8 mouse cellular contexts compared by ENCODE assay signal in the genomic region with DNA sequence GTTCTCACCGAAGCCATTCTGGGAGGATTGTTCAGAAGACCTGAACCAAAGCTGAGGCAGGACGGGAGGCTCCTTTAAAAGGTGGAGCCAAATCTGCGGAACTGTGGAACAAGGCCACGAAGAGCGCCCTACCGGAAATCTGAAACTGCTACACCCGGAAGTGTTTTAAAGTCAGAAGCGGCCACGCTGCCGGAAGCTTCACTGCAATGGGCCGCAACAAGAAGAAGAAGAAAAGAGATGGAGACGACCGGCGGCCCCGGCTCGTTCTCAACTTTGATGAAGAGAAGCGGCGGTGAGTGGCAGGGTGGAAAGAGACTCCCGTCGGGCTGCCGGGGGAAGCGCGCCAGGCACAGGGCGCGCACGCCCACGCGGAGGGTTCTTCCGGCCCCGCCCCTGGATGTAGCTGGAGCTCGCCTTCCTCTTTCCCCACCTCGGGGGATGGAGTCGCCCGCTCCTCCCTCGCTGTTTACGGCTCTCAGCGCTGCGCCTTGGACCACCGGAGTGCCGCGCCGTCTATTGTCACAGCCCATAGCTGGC. TPM values are rescaled to one million over a fixed set of nuclear protein-coding genes. Genes with fewer than 3 reads are reported as not detected.
DNase-seq lines count a peak whose midpoint lies in the region; ATAC-seq lines count a peak whose summit lies in the region.

Gene Nol12, plus strand, starts transcription at position 150 of the 537 bp plus-strand sequence.

- no peaks in the 10 kb centered on the region for H3K27me3 ChIP-seq in hindbrain, embryonic 15.5 days

- H3K9me3 ChIP-seq in hindbrain, embryonic 15.5 days: no peaks in the 10 kb centered on the region

- DNase-seq in T-cell, adult 2 months (ENCODE audit: low spot score): peak; percentile 85
- DNase-seq in cerebellum, postnatal 25 days: peak; percentile 88
- DNase-seq in frontal cortex, postnatal 36 days (ENCODE audit: low spot score in 2 of 2): peak; percentile 85 to 94
- peak; percentile 85 for DNase-seq in left cerebral cortex, adult 11 months (ENCODE audit: low spot score)
- DNase-seq in right cerebral cortex, adult 18-20 months: peak; percentile 88
- peak; percentile 72 for DNase-seq in urinary bladder, postnatal 25 days (ENCODE audit: low spot score)

- ATAC-seq in hindbrain, embryonic 15.5 days (ENCODE audit: low FRiP score, low read depth): peak; percentile 90

- peaks cover 18% of the 10 kb centered on the region for H3K36me3 ChIP-seq in hindbrain, embryonic 15.5 days
- H3K36me3 ChIP-seq in macrophage (ENCODE audit: inconsistent target): peaks cover 28% of the 10 kb centered on the region; the same call in 1 of the 2 replicates

- H3K4me2 ChIP-seq in hindbrain, embryonic 15.5 days: peak within 1 kb of the TSS; percentile 62

- H3K9ac ChIP-seq in hindbrain, embryonic 15.5 days: peak within 1 kb of the TSS; percentile 68

- peak within 1 kb of the TSS; percentile 76 for H3K4me3 ChIP-seq in hindbrain, embryonic 15.5 days
- peak within 1 kb of the TSS; percentile 85 for H3K4me3 ChIP-seq in macrophage (ENCODE audit: inconsistent target)

- WGBS in hindbrain, embryonic 15.5 days: under 1% methylated on average over 39 of the region's 42 CpGs
- 2% methylated on average over 42 of the region's 42 CpGs for WGBS in macrophage (ENCODE audit: missing documents)

- peaks cover 12% of the 10 kb centered on the region for H3K4me1 ChIP-seq in hindbrain, embryonic 15.5 days (replicated peaks)

- peak within 1 kb of the TSS; percentile 84 for H3K27ac ChIP-seq in hindbrain, embryonic 15.5 days (replicated peaks)
- H3K27ac ChIP-seq in macrophage: peak within 1 kb of the TSS; percentile 67

- peaks cover 15% of the 10 kb centered on the region for H3K79me2 ChIP-seq in macrophage (ENCODE audit: inconsistent target)

RNA-seq across cellular contexts. Expression of gene Nol12, which starts in this region (rescaled TPM):
- 57.3 and 69.1 TPM in 2 replicates for polyA plus RNA-seq in hindbrain, embryonic 15.5 days (2015; fragmentation: Nextera tagmentation; extraction: Ambion mirVana)
- total RNA-seq in macrophage (2018; cell fraction: chromatin; rRNA removed): 10 to 100 TPM in 9 of 26 experiments, 1 to 10 TPM in 17; 1.1 to 14.9 (median 7.5) TPM
- total RNA-seq in macrophage (2018; cell fraction: cytosol; rRNA removed): 10 to 100 TPM; 16.7 to 32.0 (median 25.4) TPM
- total RNA-seq in macrophage (2018; cell fraction: nucleus; rRNA removed): 10 to 100 TPM in 8 of 26 experiments, 1 to 10 TPM in 18; 2.9 to 19.2 (median 8.1) TPM
- polyA plus RNA-seq in macrophage (2018): 18.3 to 26.2 TPM (median 18.5 TPM) in 3 replicates

Comparison
In these comparisons a context has a peak if more than half of its experiments do, and no peak if none do; other contexts are left out.
1. Peak in every context shown above with its lines: DNase-seq, ATAC-seq, H3K4me3 ChIP-seq and H3K27ac ChIP-seq.